Mouse (Mus musculus): ENCODE measurements around the gene Tceal9.
"Not testable (repeated sequence)": the region's sequence is repeated elsewhere in the genome, so short reads cannot be mapped to it uniquely, and the experiment has no call there.

Gene Tceal9

GRCm38 (mm10) chrX:136244574-136245229 lies at the start of gene Tceal9:
Tceal9 (plus strand) TSS chrX:136245079.
- DNase-seq (ENCODE audit: low spot score in 2 of 2) = peak; percentile 72 to 75

GRCm38 (mm10) chrX:136195193-136195944 lies 49.5 kb upstream of the Tceal9 start:
- DNase-seq (ENCODE audit: low spot score in 2 of 2) = no peak

- DNase-seq (ENCODE audit: low spot score in 2 of 2) = peak in 1 of 2 experiments; percentile 8
These were observed 48.0 kb upstream of the Tceal9 start for GRCm38 (mm10) chrX:136196873-136197272.

GRCm38 (mm10) chrX:136203257-136203656 lies 41.6 kb upstream of the Tceal9 start:
- no peak for DNase-seq (ENCODE audit: low spot score in 2 of 2)

- DNase-seq (ENCODE audit: low spot score in 2 of 2) = no peak
These were observed 41.2 kb upstream of the Tceal9 start, which contains the start of gene Tceal5 for GRCm38 (mm10) chrX:136203664-136204066. Tceal5 (minus strand) TSS chrX:136203876.

- DNase-seq (ENCODE audit: low spot score in 2 of 2) = no peak
These were observed 40.5 kb upstream of the Tceal9 start for GRCm38 (mm10) chrX:136204406-136204805.

- no peak for DNase-seq (ENCODE audit: low spot score in 2 of 2)
These were observed 31.5 kb upstream of the Tceal9 start for GRCm38 (mm10) chrX:136213396-136213795.

GRCm38 (mm10) chrX:136214729-136215677 lies 29.9 kb upstream of the Tceal9 start, which contains the start of the genes Tceal7 and Bex1:
Tceal7 (plus strand) TSS chrX:136214779.
Bex1 (minus strand) TSS chrX:136215513.
- DNase-seq (ENCODE audit: low spot score in 2 of 2) = not testable (repeated sequence)

GRCm38 (mm10) chrX:136216303-136216702 lies 28.6 kb upstream of the Tceal9 start:
- no peak for DNase-seq (ENCODE audit: low spot score in 2 of 2)

GRCm38 (mm10) chrX:136223714-136224113 lies 21.2 kb upstream of the Tceal9 start:
- no peak for DNase-seq (ENCODE audit: low spot score in 2 of 2)

- DNase-seq (ENCODE audit: low spot score in 2 of 2) = no peak
These were observed 17.1 kb upstream of the Tceal9 start for GRCm38 (mm10) chrX:136227768-136228167.

- no peak for DNase-seq (ENCODE audit: low spot score in 2 of 2)
These were observed 6.8 kb upstream of the Tceal9 start for GRCm38 (mm10) chrX:136238118-136238517.

- DNase-seq (ENCODE audit: low spot score in 2 of 2) = no peak
These were observed 1.7 kb upstream of the Tceal9 start for GRCm38 (mm10) chrX:136243181-136243580.

- DNase-seq (ENCODE audit: low spot score in 2 of 2) = peak in 1 of 2 experiments; percentile 2
These were observed 717 bp downstream of the Tceal9 start for GRCm38 (mm10) chrX:136245521-136246071.

GRCm38 (mm10) chrX:136248811-136249210 lies 3.9 kb downstream of the Tceal9 start:
- no peak for DNase-seq (ENCODE audit: low spot score in 2 of 2)

- DNase-seq (ENCODE audit: low spot score in 2 of 2) = no peak
These were observed 4.8 kb downstream of the Tceal9 start for GRCm38 (mm10) chrX:136249671-136250070.

GRCm38 (mm10) chrX:136252023-136252729 lies 7.3 kb downstream of the Tceal9 start:
- DNase-seq (ENCODE audit: low spot score in 2 of 2) = no peak

- DNase-seq (ENCODE audit: low spot score in 2 of 2) = no peak
These were observed 22.8 kb downstream of the Tceal9 start for GRCm38 (mm10) chrX:136267720-136268119.

- no peak for DNase-seq (ENCODE audit: low spot score in 2 of 2)
These were observed 23.3 kb downstream of the Tceal9 start for GRCm38 (mm10) chrX:136268173-136268572.

GRCm38 (mm10) chrX:136269743-136270392 lies 25.0 kb downstream of the Tceal9 start, which contains the start of gene Bex3:
Bex3 (plus strand) TSS chrX:136270253.
- peak; percentile 14 to 28 for DNase-seq (ENCODE audit: low spot score in 2 of 2)

Measured in heart, adult 9 months (tissue).